9 mouse cellular contexts compared by ENCODE assay signal in genomic region chr1:92521376-92521775, GRCm38 (mm10). TPM values are rescaled to one million over a fixed set of nuclear protein-coding genes. Genes with fewer than 3 reads are reported as not detected.
A peak's percentile ranks its signal among the peaks of the same experiment; 100 is the strongest.
DNase-seq lines count a peak whose midpoint lies in the region; ATAC-seq and TF ChIP-seq lines count a peak whose summit lies in the region.
"Had no signal": no experiment of that assay in that cellular context is flagged by ENCODE, and none has a peak within 500 bp of the region (broad histone marks: within the 10 kb centered on the region; RNA-seq: fewer than 3 reads in every experiment).

No protein-coding gene starts in this region.

- no peak for ATAC-seq in Patski

- POLR2A ChIA-PET in Patski (lab: Charles Lee): interaction anchor here (0.7 to 1.0 kb wide), 2 partner anchors 13 to 87 kb away, joined by 3 read pairs; no protein-coding TSS in a partner anchor

- intact Hi-C loops in left cerebral cortex, postnatal 36 days (cut with DNase I): loop anchor here (2.0 to 5.0 kb wide), 2 partner anchors 89 to 311 kb away; partner anchors contain the start of gene Gpc1

- TF ChIP-seq CTCF in Patski (IDR thresholded peaks at IDR 0.05): peak; percentile 80

- CTCF ChIA-PET in Patski (lab: Charles Lee): interaction anchor here (0.8 to 3.1 kb wide), 6 partner anchors 13 to 132 kb away, joined by 3 to 17 read pairs (median 6); partner anchors contain the start of gene Otos

- peaks cover 19% of the 10 kb centered on the region for H3K27me3 ChIP-seq in Patski

- in situ Hi-C loops in Patski (cut with MboI; ENCODE audit: low pct_unique_long_range_greater_than_20kb): loop anchor here (25.0 kb wide), 1 partner anchor 366 kb away; no protein-coding TSS in a partner anchor

- peak; percentile 49 to 56 for DNase-seq in left cerebral cortex, adult 18-20 months (ENCODE audit: low spot score in 2 of 2)
- no peak for DNase-seq in left cerebral cortex, adult 11 months (ENCODE audit: low spot score)
- no peak for DNase-seq in Patski (ENCODE audit: low read depth, low spot score)
- peak; percentile 81 to 88 for DNase-seq in cerebellum, postnatal 10 days
- DNase-seq in heart, postnatal 4 days: peak; percentile 47
- peak; percentile 27 to 38 for DNase-seq in left cerebral cortex, postnatal 36 days (ENCODE audit: low spot score in 2 of 2)
- peak; percentile 18 for DNase-seq in retina, adult 2 months (ENCODE audit: low read depth, low spot score)
- DNase-seq in spleen, postnatal 4 days (ENCODE audit: low spot score in 2 of 2): no peak

RNA-seq across cellular contexts. Expression of gene Olfr1414, which starts 2.9 kb away (rescaled TPM):
- not detected for total RNA-seq in left cerebral cortex, adult 18-20 months (2021)
- polyA plus RNA-seq in Patski (2021): not detected
- not detected for total RNA-seq in heart, postnatal 4 days (2021)
- not detected for total RNA-seq in left cerebral cortex, postnatal 36 days (2021)
- polyA plus RNA-seq: frontal cortex, adult 2 months had no signal

RNA-seq across cellular contexts. Expression of gene Olfr1415, which starts 25.5 kb away (rescaled TPM):
- not detected for total RNA-seq in left cerebral cortex, adult 18-20 months (2021)
- not detected for polyA plus RNA-seq in Patski (2021)
- total RNA-seq in heart, postnatal 4 days (2021): not detected
- total RNA-seq in left cerebral cortex, postnatal 36 days (2021): not detected
- polyA plus RNA-seq: frontal cortex, adult 2 months had no signal

RNA-seq across cellular contexts. Expression of gene Olfr1416, which starts 36.5 kb away (rescaled TPM):
- total RNA-seq in left cerebral cortex, adult 18-20 months (2021): not detected
- not detected for polyA plus RNA-seq in Patski (2021)
- total RNA-seq in heart, postnatal 4 days (2021): not detected
- not detected for total RNA-seq in left cerebral cortex, postnatal 36 days (2021)
- polyA plus RNA-seq: frontal cortex, adult 2 months had no signal

RNA-seq across cellular contexts. Expression of gene Ndufa10, which starts 47.7 kb away (rescaled TPM):
- 100 to 1,000 TPM; 222 to 250 TPM for total RNA-seq in left cerebral cortex, adult 18-20 months (2021)
- polyA plus RNA-seq in Patski (2021): 237 TPM
- total RNA-seq in heart, postnatal 4 days (2021): 100 to 1,000 TPM; 633 to 644 TPM
- total RNA-seq in left cerebral cortex, postnatal 36 days (2021): 100 to 1,000 TPM; 217 to 221 TPM

RNA-seq across cellular contexts. Expression of gene Olfr1413, which starts 49.7 kb away (rescaled TPM):
- not detected for total RNA-seq in left cerebral cortex, adult 18-20 months (2021)
- polyA plus RNA-seq in Patski (2021): not detected
- total RNA-seq in heart, postnatal 4 days (2021): not detected
- total RNA-seq in left cerebral cortex, postnatal 36 days (2021): not detected
- polyA plus RNA-seq: frontal cortex, adult 2 months had no signal

Comparison
In these comparisons a context has a peak if more than half of its experiments do, and no peak if none do; other contexts are left out.
1. DNase-seq: peak in left cerebral cortex, adult 18-20 months (2 of 2), cerebellum, postnatal 10 days (2 of 2), heart, postnatal 4 days (single experiment), left cerebral cortex, postnatal 36 days (2 of 2) and retina, adult 2 months (single experiment); none in left cerebral cortex, adult 11 months (single experiment), Patski (single experiment) and spleen, postnatal 4 days (0 of 2).